Mouse (Mus musculus) lung, embryonic 16.5 days (tissue): ENCODE results near the gene Mrpl9. TPM values are rescaled to one million over a fixed set of nuclear protein-coding genes. Genes with fewer than 3 reads are reported as not detected.

Source experiments
- ATAC-seq: fragments of 200-750 bp; cut with Nextera tagmentation; 2 replicates; pipeline ENCODE4 v1.8.0; 2017; ENCODE audit warnings: low read depth, mild to moderate bottlenecking, moderate library complexity
- H3K27ac ChIP-seq: fragments of 300-500 bp; sonication (generic); 2 replicates; pipeline ENCODE4 v1.5.1; 2014; ENCODE audit warnings: mild to moderate bottlenecking, control low read depth, low read length
- H3K27me3 ChIP-seq: fragments of 300-500 bp; sonication (generic); 2 replicates; pipeline ENCODE4 v1.6.1; 2014; ENCODE audit warnings: low read depth, low read length, mixed read lengths; ENCODE audit not compliant: control insufficient read depth, insufficient read depth
- H3K36me3 ChIP-seq: fragments of 300-500 bp; sonication (generic); 2 replicates; pipeline ENCODE4 v1.6.1; 2014; ENCODE audit warnings: low read length; ENCODE audit not compliant: control insufficient read depth, insufficient read depth
- H3K4me1 ChIP-seq: fragments of 300-500 bp; sonication (generic); replicated peaks from 2 replicates; pipeline ENCODE4 v1.6.1; 2014; ENCODE audit warnings: low read length, mixed read lengths; ENCODE audit not compliant: control insufficient read depth, insufficient read depth
- H3K4me2 ChIP-seq: fragments of 300-500 bp; sonication (generic); 2 replicates; pipeline ENCODE4 v1.6.1; 2014; ENCODE audit warnings: low read depth, low read length, control low read depth
- H3K4me3 ChIP-seq: fragments of 300-500 bp; sonication (generic); 2 replicates; pipeline ENCODE4 v1.5.1; 2014; ENCODE audit warnings: mild to moderate bottlenecking, low read length, control low read depth
- H3K9ac ChIP-seq: fragments of 300-500 bp; sonication (generic); 2 replicates; pipeline ENCODE4 v1.6.1; 2014; ENCODE audit warnings: low read length, control low read depth
- H3K9me3 ChIP-seq: fragments of 300-500 bp; sonication (generic); 2 replicates; pipeline ENCODE4 v1.6.1; 2016; ENCODE audit warnings: low read length; ENCODE audit not compliant: control insufficient read depth
- WGBS: fragments of 180-500 bp; shearing (Covaris S2); extraction: QIAGEN DNeasy Blood & Tissue Kit; methylation state at CpG from one replicate; pipeline ENCODE4 v1.1.7; 2014; 5-methylcytosine and 5-hydroxymethylcytosine counted together
- polyA plus RNA-seq: library from polyadenylated mRNA; unstranded; fragments of >200 nt; fragmentation: Nextera tagmentation; extraction: Ambion mirVana; gene quantifications from 2 replicates; pipeline ENCODE4 v1.2.1, GENCODE M21; 2015

Gene Mrpl9
- polyA plus RNA-seq, 1 experiment from 2014 or later = 58.8 TPM

DNA sequence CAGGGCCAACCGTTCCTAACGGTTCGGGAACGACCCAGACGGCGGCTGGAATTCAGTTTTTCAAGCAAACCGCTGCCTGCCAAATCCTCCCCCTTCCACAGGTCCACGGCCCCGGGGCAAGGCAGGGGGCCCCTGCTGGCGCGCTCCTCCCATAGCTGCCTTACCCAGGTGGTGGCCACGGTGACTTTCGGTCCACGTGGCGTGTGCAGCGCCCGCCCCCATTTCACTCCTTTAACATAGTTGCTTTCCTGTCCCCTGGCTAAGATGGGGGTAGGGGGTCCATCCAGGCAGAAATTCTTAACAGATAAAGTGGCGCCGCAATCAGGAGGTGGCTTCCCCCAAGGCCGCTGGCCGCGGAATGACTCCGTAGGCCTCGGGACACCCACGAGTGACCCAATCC is 30.6 kb upstream of the Mrpl9 start:
- Histone ChIP-seq H3K27ac (no peak overlapping the region), H3K36me3 (no peaks in the 10 kb centered on the region), H3K4me2 (peak overlapping the region; percentile 69), H3K9ac (peak overlapping the region; percentile 53), H3K9me3 (no peaks in the 10 kb centered on the region), H3K4me3 (peak overlapping the region; percentile 51), H3K4me1 (peaks cover 9% of the 10 kb centered on the region), H3K27me3 (no peaks in the 10 kb centered on the region)
- peak; percentile 43 for ATAC-seq
- 8% methylated on average over 25 of the region's 25 CpGs for WGBS

DNA sequence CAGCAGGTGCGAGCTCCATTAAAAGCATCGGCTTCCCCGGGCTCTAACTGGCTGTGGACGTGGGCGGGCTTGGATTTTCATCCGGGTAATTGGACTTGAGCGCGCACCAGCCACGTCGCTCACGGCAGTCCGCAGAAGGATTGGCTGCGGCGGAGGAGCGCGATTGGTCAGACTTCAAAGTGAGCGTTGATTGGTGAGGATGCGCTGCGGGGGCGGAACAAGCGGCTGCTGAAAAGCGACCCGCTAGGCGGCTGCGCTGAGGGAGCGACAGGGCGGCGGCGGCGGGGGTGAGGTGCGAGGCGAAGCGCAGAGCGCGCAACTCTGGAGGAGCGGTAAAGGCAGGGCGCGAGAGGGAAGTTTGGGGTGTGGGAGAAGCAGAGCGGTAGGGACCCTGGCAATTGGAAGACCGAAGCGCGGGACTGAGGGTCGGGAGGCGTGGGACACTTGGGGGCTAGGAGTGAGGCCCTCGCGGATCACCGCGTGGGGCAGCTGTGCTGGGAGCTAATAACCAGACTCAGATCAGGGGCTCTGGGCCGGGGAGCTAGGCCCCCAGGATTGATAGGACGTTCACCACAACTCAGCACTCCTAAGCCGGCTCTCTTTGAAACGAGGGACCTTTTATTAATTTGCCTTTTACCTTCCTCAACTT is 30.0 kb upstream of the Mrpl9 start, which contains the start of gene Tdrkh:
Gene Tdrkh (plus strand): TSS at position 243 of the 649 bp plus-strand sequence.
- H3K27me3 ChIP-seq = no peaks in the 10 kb centered on the region
- H3K9ac ChIP-seq = peak within 1 kb of the TSS; percentile 58
- 7% methylated on average over 52 of the region's 52 CpGs for WGBS

GRCm38 (mm10) chr3:94430980-94431379 is 12.1 kb upstream of the Mrpl9 start:
- Histone ChIP-seq H3K27ac (no peak overlapping the region), H3K36me3 (no peaks in the 10 kb centered on the region), H3K4me1 (no peaks in the 10 kb centered on the region), H3K4me3 (no peak overlapping the region), H3K4me2 (no peak overlapping the region), H3K9ac (no peak overlapping the region), H3K9me3 (no peaks in the 10 kb centered on the region), H3K27me3 (no peaks in the 10 kb centered on the region)
- WGBS = 58% methylated on average over 2 of the region's 2 CpGs
- ATAC-seq = no peak

More for the DNA sequence above, 30.0 kb upstream of the Mrpl9 start, which contains the start of gene Tdrkh:
- H3K9me3 ChIP-seq = no peaks in the 10 kb centered on the region
- peak within 1 kb of the TSS; percentile 69 for H3K4me2 ChIP-seq
- H3K36me3 ChIP-seq = no peaks in the 10 kb centered on the region
- no peak within 1 kb of the TSS for H3K27ac ChIP-seq
- H3K4me3 ChIP-seq = peak within 1 kb of the TSS; percentile 51
- peak; percentile 100 for ATAC-seq
- peaks cover 9% of the 10 kb centered on the region for H3K4me1 ChIP-seq

DNA sequence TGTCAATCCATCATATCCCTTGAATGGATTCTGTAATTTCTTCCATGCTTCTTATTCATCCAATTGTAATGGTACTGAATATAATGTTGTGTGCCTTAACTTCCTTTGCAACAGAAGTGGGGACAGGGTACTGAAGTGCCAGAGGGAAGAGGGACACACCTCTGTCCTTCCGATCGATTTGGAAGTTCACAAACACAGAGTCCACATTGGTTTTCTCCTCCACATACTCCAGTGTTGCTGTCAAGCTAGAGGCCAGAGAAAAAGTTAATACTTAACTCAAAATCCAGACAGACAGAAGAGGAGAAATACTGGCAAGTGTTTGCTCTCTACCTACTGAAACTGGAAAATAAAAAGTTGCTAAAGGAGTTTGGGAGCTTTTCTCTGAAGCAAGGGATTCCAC is 8.8 kb upstream of the Mrpl9 start:
- no peak overlapping the region for H3K27ac ChIP-seq
- H3K4me2 ChIP-seq = no peak overlapping the region
- H3K4me3 ChIP-seq = no peak overlapping the region
- WGBS = 60% methylated on average over 2 of the region's 2 CpGs
- no peaks in the 10 kb centered on the region for H3K9me3 ChIP-seq
- ATAC-seq = no peak
- H3K4me1 ChIP-seq = no peaks in the 10 kb centered on the region
- H3K9ac ChIP-seq = no peak overlapping the region
- no peaks in the 10 kb centered on the region for H3K36me3 ChIP-seq
- no peaks in the 10 kb centered on the region for H3K27me3 ChIP-seq

- no peak overlapping the region for H3K27ac ChIP-seq
- no peaks in the 10 kb centered on the region for H3K4me1 ChIP-seq
- no peak for ATAC-seq
- no peak overlapping the region for H3K4me3 ChIP-seq
- no peaks in the 10 kb centered on the region for H3K36me3 ChIP-seq
- no peak overlapping the region for H3K9ac ChIP-seq
- 81% methylated on average over 9 of the region's 9 CpGs for WGBS
- no peaks in the 10 kb centered on the region for H3K27me3 ChIP-seq
- no peaks in the 10 kb centered on the region for H3K9me3 ChIP-seq
- no peak overlapping the region for H3K4me2 ChIP-seq
Observed at GRCm38 (mm10) chr3:94436420-94436819, 6.7 kb upstream of the Mrpl9 start.

DNA sequence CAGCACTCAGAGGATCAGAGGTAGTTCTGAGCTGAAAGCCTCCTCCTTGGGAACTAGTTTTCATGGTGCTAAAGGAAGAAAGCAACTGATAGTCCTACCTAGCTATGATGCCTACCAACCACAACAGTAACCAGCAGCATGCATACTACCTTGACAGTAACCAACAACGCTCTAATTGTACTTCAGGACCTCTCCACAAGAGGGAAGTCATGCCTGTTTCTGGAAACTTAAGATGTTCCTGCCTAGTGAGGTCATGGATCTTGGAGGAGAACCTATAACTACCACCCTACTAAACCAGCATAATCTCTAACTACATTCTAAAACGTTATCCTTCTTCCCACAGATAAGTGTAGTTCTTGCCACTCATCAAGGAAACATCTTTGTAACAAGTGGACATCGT is 1.9 kb upstream of the Mrpl9 start:
- 36% methylated on average over 3 of the region's 3 CpGs for WGBS
- Histone ChIP-seq H3K27ac (no peak overlapping the region), H3K4me2 (no peak overlapping the region), H3K27me3 (no peaks in the 10 kb centered on the region), H3K9me3 (no peaks in the 10 kb centered on the region), H3K9ac (no peak overlapping the region), H3K4me3 (no peak overlapping the region), H3K4me1 (peaks cover 6% of the 10 kb centered on the region), H3K36me3 (peaks cover 12% of the 10 kb centered on the region)
- ATAC-seq = no peak

DNA sequence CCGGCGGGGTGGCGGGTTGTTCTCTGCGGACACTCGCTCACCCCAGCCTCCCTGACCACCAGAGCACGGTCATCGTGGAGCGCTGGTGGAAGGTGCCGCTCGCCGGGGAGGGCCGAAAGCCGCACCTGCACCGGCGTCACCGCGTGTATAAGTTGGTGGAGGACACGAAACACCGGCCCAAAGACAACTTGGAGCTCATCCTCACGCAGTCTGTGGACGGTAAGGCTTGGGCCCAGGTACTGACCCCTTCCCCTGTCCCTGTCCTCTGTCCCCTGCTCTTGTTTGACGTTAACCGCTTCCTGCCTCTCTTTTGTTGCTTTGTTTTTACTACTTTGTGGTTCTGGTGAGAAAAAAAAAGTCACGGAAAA is 463 bp downstream of the Mrpl9 start, which contains the start of gene Oaz3:
Gene Oaz3 (minus strand): TSS at position 319 of the 368 bp plus-strand sequence.
- ATAC-seq = no peak
- under 1% methylated on average over 23 of the region's 24 CpGs for WGBS
- H3K4me3 ChIP-seq = peak within 1 kb of the TSS; percentile 98

DNA sequence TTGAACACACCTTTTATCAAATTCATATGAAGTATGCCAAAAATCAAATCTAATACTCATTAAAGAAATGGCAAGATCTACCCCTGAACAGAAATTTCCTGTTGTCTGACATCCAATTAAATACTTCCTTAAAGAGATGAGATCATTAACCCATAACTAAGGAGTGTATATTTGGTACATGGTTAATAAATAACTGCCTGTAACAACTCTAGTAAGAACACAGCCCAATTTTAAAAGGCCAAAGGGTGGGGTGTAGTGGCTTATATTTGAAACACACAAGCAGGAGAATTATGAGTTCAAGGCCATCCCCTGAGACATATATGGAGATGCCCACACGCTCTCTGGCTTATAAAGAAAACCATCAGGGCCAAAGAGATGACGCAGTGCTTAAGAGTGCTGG is 6.3 kb downstream of the Mrpl9 start:
- Histone ChIP-seq H3K36me3 (peaks cover 43% of the 10 kb centered on the region), H3K4me3 (no peak overlapping the region), H3K4me2 (no peak overlapping the region), H3K9ac (no peak overlapping the region), H3K27ac (no peak overlapping the region), H3K27me3 (no peaks in the 10 kb centered on the region), H3K9me3 (no peaks in the 10 kb centered on the region), H3K4me1 (peaks cover 1% of the 10 kb centered on the region; the same call in 1 of the 2 replicates)
- no peak for ATAC-seq
- 93% methylated on average over 2 of the region's 2 CpGs for WGBS

More for the DNA sequence above, 463 bp downstream of the Mrpl9 start, which contains the start of gene Oaz3:
- Histone ChIP-seq H3K9me3 (no peaks in the 10 kb centered on the region), H3K27me3 (no peaks in the 10 kb centered on the region), H3K4me1 (peaks cover 6% of the 10 kb centered on the region), H3K36me3 (peaks cover 34% of the 10 kb centered on the region), H3K9ac (peak within 1 kb of the TSS; percentile 96), H3K27ac (peak within 1 kb of the TSS; percentile 69), H3K4me2 (peak within 1 kb of the TSS; percentile 85)

DNA sequence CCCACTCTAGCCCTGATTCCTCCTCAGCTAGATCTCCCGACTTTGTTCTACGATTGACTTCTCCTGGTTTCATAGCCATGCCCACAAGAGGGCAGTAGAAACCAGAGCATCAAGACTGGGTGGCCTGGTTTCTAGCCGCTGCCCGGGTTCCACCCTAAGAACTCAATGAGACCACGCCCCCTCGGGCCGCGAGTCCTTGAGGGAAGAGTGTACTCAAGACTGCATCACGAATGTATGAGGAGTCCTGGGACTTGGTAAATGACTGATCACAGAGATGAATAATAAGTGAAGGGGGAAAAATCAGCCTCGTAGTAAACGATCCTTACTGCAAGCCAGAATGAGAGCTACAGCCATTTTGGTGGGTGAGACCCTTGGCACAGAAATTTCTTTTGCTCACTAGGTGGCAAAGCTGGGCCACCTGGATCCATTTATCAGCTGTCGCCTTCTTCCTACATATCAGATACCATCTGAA is 13.4 kb downstream of the Mrpl9 start:
- Histone ChIP-seq H3K27me3 (no peaks in the 10 kb centered on the region), H3K9me3 (peaks cover 3% of the 10 kb centered on the region; the same call in 1 of the 2 replicates), H3K36me3 (no peaks in the 10 kb centered on the region), H3K4me3 (peak overlapping the region; percentile 38), H3K27ac (no peak overlapping the region), H3K4me2 (peak overlapping the region; percentile 53), H3K4me1 (0 out of 2 replicates have a peak, but pooled peaks cover 2% of the 10 kb centered on the region), H3K9ac (no peak overlapping the region; the same call in 1 of the 2 replicates)
- under 1% methylated on average over 12 of the region's 12 CpGs for WGBS
- peak; percentile 91 for ATAC-seq
